Mouse (Mus musculus): ENCODE measurements around the gene Phtf1. TPM values are rescaled to one million over a fixed set of nuclear protein-coding genes. Genes with fewer than 3 reads are reported as not detected.

Phtf1 gene
- polyA plus RNA-seq (2014; fragmentation: Nextera tagmentation; extraction: Ambion mirVana) = 53.4 and 59.2 TPM in 2 replicates

DNA sequence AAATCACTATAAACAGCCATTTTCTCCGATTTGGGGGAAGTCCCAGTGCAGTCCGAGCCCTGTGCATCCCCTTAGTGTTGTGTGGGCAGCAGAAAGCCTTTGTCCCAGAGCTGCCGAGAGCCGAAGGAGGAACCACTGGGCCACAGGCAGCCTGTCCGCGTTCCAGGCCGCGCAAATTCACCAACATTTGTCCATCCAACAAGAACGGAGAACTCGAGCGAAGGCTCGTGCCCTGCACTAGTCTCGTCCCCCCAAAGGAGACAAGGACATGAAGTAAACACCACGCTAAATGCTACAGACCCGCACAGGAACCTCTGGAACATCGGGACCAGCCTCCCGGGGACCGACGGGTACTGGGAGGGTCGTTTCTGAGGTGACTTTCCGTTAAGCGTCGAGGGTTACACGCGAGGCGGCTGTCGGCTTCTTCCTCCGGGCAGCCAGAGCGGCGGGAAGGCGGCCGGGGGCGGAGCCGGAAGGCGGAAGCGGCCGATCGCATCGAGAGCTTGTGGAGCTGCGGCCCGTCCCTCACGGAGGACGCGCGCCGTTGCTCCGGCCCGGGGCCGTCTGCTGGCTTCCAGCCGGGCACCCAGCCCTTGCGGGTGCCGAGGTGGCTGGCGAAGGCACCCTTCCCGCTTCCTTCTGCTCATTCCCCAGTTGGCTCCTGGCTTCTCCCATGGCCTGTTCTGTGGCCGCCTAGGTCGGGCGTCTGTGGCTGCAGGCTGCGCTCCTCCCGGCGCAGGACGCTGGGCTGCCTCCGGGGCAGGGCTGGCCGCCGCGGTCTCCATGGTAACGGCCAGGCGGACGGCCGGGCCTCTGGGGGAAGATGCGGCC is at the start of gene Phtf1:
TSS of gene Phtf1 (plus strand) at position 250 of the 831 bp plus-strand sequence.
- Histone ChIP-seq H3K9ac (ENCODE audit: low read length) (peak within 1 kb of the TSS; percentile 93), H3K27ac (ENCODE audit: low read depth, low read length) (peak within 1 kb of the TSS; percentile 97), H3K4me1 (ENCODE audit: control insufficient read depth, insufficient read depth, low read length) (peaks cover 9% of the 10 kb centered on the region), H3K27me3 (ENCODE audit: control insufficient read depth, insufficient read depth, low read length) (no peaks in the 10 kb centered on the region), H3K4me3 (ENCODE audit: low read depth, low read length) (peak within 1 kb of the TSS; percentile 84), H3K9me3 (ENCODE audit: control insufficient read depth, low read length) (no peaks in the 10 kb centered on the region), H3K4me2 (peak within 1 kb of the TSS; percentile 57), H3K36me3 (ENCODE audit: control insufficient read depth, insufficient read depth, low read length) (no peaks in the 10 kb centered on the region)
- peak; percentile 99 for ATAC-seq (ENCODE audit: low FRiP score)
- WGBS = under 1% methylated on average over 69 of the region's 70 CpGs
- peak; percentile 99 for DNase-seq (ENCODE audit: low spot score, missing footprints)

DNA sequence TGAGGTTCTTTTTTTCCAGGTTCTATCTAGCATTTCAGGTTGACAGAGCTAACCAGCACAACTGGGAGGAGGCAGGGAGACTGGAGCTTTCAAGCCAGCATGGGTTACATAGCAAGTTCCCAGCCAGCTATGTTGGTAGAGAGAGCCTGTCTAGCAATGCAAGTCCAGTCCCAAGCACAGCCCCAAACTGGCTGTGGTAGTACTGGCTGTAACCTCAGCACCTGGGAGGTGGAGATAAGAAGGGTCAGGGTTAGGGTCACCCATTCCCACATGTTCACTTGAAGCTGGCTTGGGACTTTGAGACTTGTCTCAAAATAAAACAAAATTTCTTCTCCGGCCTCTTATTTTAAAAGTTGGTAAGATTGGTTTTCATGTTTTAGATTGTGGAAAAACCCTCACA is 47.8 kb upstream of the Phtf1 start:
- ATAC-seq (ENCODE audit: low FRiP score) (no peak), DNase-seq (ENCODE audit: low spot score, missing footprints) (no peak)
- Histone ChIP-seq H3K36me3 (ENCODE audit: control insufficient read depth, insufficient read depth, low read length) (no peaks in the 10 kb centered on the region), H3K4me2 (no peak overlapping the region), H3K9ac (ENCODE audit: low read length) (no peak overlapping the region), H3K27ac (ENCODE audit: low read depth, low read length) (no peak overlapping the region), H3K4me1 (ENCODE audit: control insufficient read depth, insufficient read depth, low read length) (peaks cover 12% of the 10 kb centered on the region), H3K9me3 (ENCODE audit: control insufficient read depth, low read length) (no peaks in the 10 kb centered on the region), H3K27me3 (ENCODE audit: control insufficient read depth, insufficient read depth, low read length) (no peaks in the 10 kb centered on the region), H3K4me3 (ENCODE audit: low read depth, low read length) (no peak overlapping the region)
- WGBS = 97% methylated on average over 1 of the region's 1 CpGs

DNA sequence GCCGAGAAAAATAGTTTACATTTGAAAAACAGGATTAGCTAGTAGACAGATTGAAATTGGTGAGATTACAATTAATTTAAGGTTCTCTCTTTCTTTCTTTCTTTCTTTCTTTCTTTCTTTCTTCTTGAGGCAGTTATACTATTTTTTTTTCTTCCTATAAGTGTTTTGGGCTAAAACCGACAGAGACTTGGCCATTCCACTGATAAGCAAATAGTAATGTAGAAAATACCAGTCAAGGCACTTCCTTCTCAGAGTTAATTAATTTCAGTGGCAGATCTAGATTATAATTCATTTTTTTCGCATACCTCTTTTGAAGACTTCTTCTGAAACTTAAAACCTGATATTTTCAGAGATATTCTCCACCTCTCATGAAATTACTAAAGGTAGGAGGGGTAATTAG is 42.6 kb upstream of the Phtf1 start:
- H3K4me3 ChIP-seq (ENCODE audit: low read depth, low read length) = no peak overlapping the region
- no peaks in the 10 kb centered on the region for H3K9me3 ChIP-seq (ENCODE audit: control insufficient read depth, low read length)
- H3K9ac ChIP-seq (ENCODE audit: low read length) = no peak overlapping the region
- DNase-seq (ENCODE audit: low spot score, missing footprints) (no peak), ATAC-seq (ENCODE audit: low FRiP score) (no peak)
- no peaks in the 10 kb centered on the region for H3K27me3 ChIP-seq (ENCODE audit: control insufficient read depth, insufficient read depth, low read length)
- peaks cover 2% of the 10 kb centered on the region; the same call in 1 of the 2 replicates for H3K4me1 ChIP-seq (ENCODE audit: control insufficient read depth, insufficient read depth, low read length)
- H3K36me3 ChIP-seq (ENCODE audit: control insufficient read depth, insufficient read depth, low read length) = peaks cover 3% of the 10 kb centered on the region; the same call in 1 of the 2 replicates
- 75% methylated on average over 3 of the region's 3 CpGs for WGBS
- H3K27ac ChIP-seq (ENCODE audit: low read depth, low read length) = no peak overlapping the region
- H3K4me2 ChIP-seq = no peak overlapping the region

DNA sequence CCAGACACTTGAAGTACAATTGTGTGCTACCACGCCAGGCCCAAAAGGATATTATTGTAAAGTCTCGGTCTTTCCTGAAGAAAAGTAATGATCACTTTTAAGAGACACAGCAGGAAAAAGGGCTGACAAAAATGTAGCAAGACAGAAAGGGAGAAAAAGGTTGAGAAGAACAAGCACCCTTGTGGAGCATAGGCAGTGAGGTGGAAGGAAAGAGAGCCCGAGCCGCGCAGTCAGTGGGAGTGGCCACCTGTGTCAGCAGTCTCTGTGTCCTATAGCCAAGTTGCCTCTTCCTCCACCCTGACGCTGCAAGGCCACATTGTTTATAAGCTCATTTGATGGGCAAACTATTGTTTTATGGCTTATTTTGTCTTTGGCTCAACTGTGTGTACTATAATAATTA is 40.4 kb upstream of the Phtf1 start:
- H3K4me3 ChIP-seq (ENCODE audit: low read depth, low read length) = no peak overlapping the region
- ATAC-seq (ENCODE audit: low FRiP score) (no peak), DNase-seq (ENCODE audit: low spot score, missing footprints) (no peak)
- no peaks in the 10 kb centered on the region for H3K27me3 ChIP-seq (ENCODE audit: control insufficient read depth, insufficient read depth, low read length)
- no peak overlapping the region for H3K9ac ChIP-seq (ENCODE audit: low read length)
- no peak overlapping the region for H3K27ac ChIP-seq (ENCODE audit: low read depth, low read length)
- peaks cover 2% of the 10 kb centered on the region; the same call in 1 of the 2 replicates for H3K4me1 ChIP-seq (ENCODE audit: control insufficient read depth, insufficient read depth, low read length)
- peaks cover 5% of the 10 kb centered on the region; the same call in 1 of the 2 replicates for H3K36me3 ChIP-seq (ENCODE audit: control insufficient read depth, insufficient read depth, low read length)
- no peaks in the 10 kb centered on the region for H3K9me3 ChIP-seq (ENCODE audit: control insufficient read depth, low read length)
- 66% methylated on average over 6 of the region's 6 CpGs for WGBS
- H3K4me2 ChIP-seq = no peak overlapping the region

DNA sequence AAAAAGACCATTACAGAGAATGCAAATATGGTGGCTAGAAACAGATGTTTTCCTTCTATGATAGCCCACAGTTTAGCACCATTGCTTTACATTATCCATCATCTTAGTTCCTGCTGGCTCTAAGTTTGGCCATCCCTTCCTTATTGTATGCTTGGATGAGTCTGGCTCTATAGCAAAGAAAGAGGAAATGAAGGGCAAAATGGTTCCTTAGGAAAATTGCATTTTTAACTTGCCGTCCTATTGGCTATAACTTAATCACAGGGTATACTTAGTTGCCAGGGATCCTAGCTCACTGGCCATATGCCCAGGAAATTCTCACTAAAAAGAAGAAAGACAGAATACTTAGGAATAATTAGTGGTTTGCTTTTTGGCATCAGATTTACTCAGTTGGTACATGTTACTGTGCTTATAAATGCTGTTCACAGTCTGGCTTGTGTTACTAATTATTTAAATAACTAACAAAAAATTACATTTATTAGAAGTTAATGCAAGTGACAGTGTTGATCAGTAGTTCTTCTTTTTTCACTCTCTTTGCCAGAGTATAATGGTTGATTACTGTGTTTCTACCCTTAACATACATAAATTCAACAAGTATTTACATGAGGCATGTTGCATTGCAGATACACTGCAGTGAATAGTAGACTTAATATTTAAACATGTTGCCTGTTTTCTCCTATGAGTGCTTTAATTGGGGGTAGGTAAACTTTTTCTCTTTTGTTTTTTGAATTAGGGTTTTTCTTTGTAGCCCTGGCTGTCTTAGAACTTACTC is 22.9 kb upstream of the Phtf1 start:
- no peak overlapping the region for H3K4me3 ChIP-seq (ENCODE audit: low read depth, low read length)
- DNase-seq (ENCODE audit: low spot score, missing footprints) (no peak), ATAC-seq (ENCODE audit: low FRiP score) (no peak)
- H3K36me3 ChIP-seq (ENCODE audit: control insufficient read depth, insufficient read depth, low read length) = no peaks in the 10 kb centered on the region
- H3K27ac ChIP-seq (ENCODE audit: low read depth, low read length) = no peak overlapping the region
- H3K9ac ChIP-seq (ENCODE audit: low read length) = no peak overlapping the region
- H3K4me1 ChIP-seq (ENCODE audit: control insufficient read depth, insufficient read depth, low read length) = no peaks in the 10 kb centered on the region
- H3K4me2 ChIP-seq = no peak overlapping the region
- no peaks in the 10 kb centered on the region for H3K27me3 ChIP-seq (ENCODE audit: control insufficient read depth, insufficient read depth, low read length)
- H3K9me3 ChIP-seq (ENCODE audit: control insufficient read depth, low read length) = no peaks in the 10 kb centered on the region
- 91% methylated on average over 1 of the region's 1 CpGs for WGBS

DNA sequence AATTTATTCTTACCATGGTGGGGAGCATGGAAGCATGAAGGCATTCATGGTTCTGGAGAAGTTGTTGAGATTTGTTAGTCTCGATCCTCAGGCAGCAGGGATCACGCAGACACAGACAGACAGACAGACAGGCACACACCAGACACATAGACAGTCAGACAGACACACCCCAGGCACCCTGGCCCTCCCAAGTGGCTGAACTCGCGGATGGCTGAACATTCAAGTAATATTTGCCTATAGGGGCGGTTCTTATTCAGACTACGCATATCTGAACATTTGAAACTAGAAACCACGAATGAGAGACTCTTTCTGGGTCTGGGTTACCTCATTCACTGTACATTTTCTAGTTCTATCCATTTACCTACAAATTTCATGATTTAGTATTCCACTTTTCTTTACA is 19.2 kb upstream of the Phtf1 start:
- no peak for ATAC-seq (ENCODE audit: low FRiP score)

DNA sequence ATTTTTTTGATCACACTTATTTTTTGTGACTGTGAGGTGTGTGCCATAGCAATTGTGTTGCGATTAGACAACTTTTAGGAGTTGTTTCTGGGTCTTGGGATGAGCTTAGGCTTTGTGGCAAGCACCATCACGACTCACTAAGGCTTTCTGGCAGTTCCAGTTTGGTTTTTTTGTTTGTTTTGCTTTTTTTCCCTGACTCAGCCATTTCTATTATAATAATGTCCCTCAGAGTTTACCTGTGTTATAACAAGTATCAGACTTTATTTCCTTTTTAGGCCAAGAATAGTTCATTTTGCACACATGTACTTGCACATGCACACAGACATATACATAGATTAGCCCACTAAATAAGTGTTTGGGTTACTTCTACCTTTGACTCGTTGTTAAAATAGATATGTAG is 7.3 kb upstream of the Phtf1 start:
- Histone ChIP-seq H3K4me1 (ENCODE audit: control insufficient read depth, insufficient read depth, low read length) (no peaks in the 10 kb centered on the region), H3K9me3 (ENCODE audit: control insufficient read depth, low read length) (no peaks in the 10 kb centered on the region), H3K36me3 (ENCODE audit: control insufficient read depth, insufficient read depth, low read length) (no peaks in the 10 kb centered on the region), H3K9ac (ENCODE audit: low read length) (no peak overlapping the region), H3K27me3 (ENCODE audit: control insufficient read depth, insufficient read depth, low read length) (no peaks in the 10 kb centered on the region), H3K27ac (ENCODE audit: low read depth, low read length) (no peak overlapping the region), H3K4me3 (ENCODE audit: low read depth, low read length) (no peak overlapping the region), H3K4me2 (no peak overlapping the region)
- WGBS = 95% methylated on average over 3 of the region's 3 CpGs
- DNase-seq (ENCODE audit: low spot score, missing footprints) (no peak), ATAC-seq (ENCODE audit: low FRiP score) (no peak)

More for the DNA sequence above, 19.2 kb upstream of the Phtf1 start:
- DNase-seq (ENCODE audit: low spot score, missing footprints) = no peak
- H3K27ac ChIP-seq (ENCODE audit: low read depth, low read length) = no peak overlapping the region
- no peak overlapping the region for H3K4me2 ChIP-seq
- H3K9me3 ChIP-seq (ENCODE audit: control insufficient read depth, low read length) = no peaks in the 10 kb centered on the region
- WGBS = 88% methylated on average over 7 of the region's 7 CpGs
- H3K27me3 ChIP-seq (ENCODE audit: control insufficient read depth, insufficient read depth, low read length) = no peaks in the 10 kb centered on the region
- H3K36me3 ChIP-seq (ENCODE audit: control insufficient read depth, insufficient read depth, low read length) = no peaks in the 10 kb centered on the region
- no peak overlapping the region for H3K9ac ChIP-seq (ENCODE audit: low read length)
- H3K4me1 ChIP-seq (ENCODE audit: control insufficient read depth, insufficient read depth, low read length) = no peaks in the 10 kb centered on the region
- no peak overlapping the region for H3K4me3 ChIP-seq (ENCODE audit: low read depth, low read length)

DNA sequence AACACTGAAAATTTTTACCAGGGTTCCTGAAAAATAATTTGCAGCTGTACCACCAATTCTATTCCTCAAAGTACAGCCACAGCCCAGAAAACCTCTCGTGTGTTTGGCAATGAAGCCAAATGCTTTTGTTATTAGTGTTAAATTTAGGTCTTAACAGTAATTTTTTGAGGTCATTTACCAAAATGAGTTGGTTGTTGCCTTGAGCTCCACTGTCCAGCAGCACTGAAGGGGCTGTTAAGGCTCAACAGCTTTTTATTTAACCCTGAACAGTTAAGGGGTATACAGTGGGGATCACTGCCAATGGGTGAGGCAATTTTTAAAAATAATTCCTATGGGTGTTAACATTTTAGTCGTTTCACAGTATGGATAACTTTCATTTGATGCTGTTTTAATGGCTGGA is 679 bp upstream of the Phtf1 start:
- peak overlapping the region; percentile 57 for H3K4me2 ChIP-seq
- H3K27ac ChIP-seq (ENCODE audit: low read depth, low read length) = peak overlapping the region; percentile 97
- 26% methylated on average over 2 of the region's 2 CpGs for WGBS
- peaks cover 9% of the 10 kb centered on the region for H3K4me1 ChIP-seq (ENCODE audit: control insufficient read depth, insufficient read depth, low read length)
- peak overlapping the region; percentile 84 for H3K4me3 ChIP-seq (ENCODE audit: low read depth, low read length)
- ATAC-seq (ENCODE audit: low FRiP score) = no peak
- DNase-seq (ENCODE audit: low spot score, missing footprints) = peak; percentile 91
- no peaks in the 10 kb centered on the region for H3K9me3 ChIP-seq (ENCODE audit: control insufficient read depth, low read length)
- H3K27me3 ChIP-seq (ENCODE audit: control insufficient read depth, insufficient read depth, low read length) = no peaks in the 10 kb centered on the region
- no peaks in the 10 kb centered on the region for H3K36me3 ChIP-seq (ENCODE audit: control insufficient read depth, insufficient read depth, low read length)
- H3K9ac ChIP-seq (ENCODE audit: low read length) = peak overlapping the region; percentile 93

DNA sequence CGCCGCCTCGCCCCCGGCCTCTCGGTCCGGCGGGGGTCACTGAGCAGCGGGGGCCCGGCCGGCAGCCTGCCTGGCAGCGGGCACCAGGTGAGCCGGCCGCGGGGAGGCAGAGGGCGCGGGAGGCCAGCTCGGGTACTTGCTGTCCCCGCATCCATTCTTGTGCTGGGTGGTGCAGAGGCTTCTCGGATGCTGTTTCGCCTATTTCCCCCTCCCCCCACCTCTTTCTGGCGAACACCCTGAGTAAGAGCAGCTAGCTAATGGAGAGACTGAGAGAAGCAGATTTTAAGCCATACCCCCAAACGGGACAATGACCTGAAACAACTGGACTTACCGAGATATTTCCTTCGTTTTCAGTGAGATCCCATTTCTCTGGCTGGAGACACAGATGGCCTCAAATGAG is 791 bp downstream of the Phtf1 start:
- DNase-seq (ENCODE audit: low spot score, missing footprints) = peak; percentile 97
- H3K4me2 ChIP-seq = peak overlapping the region; percentile 57
- peaks cover 9% of the 10 kb centered on the region for H3K4me1 ChIP-seq (ENCODE audit: control insufficient read depth, insufficient read depth, low read length)
- H3K9ac ChIP-seq (ENCODE audit: low read length) = peak overlapping the region; percentile 93
- H3K4me3 ChIP-seq (ENCODE audit: low read depth, low read length) = peak overlapping the region; percentile 84
- H3K27me3 ChIP-seq (ENCODE audit: control insufficient read depth, insufficient read depth, low read length) = no peaks in the 10 kb centered on the region
- ATAC-seq (ENCODE audit: low FRiP score) = peak; percentile 88
- no peaks in the 10 kb centered on the region for H3K36me3 ChIP-seq (ENCODE audit: control insufficient read depth, insufficient read depth, low read length)
- peak overlapping the region; percentile 97 for H3K27ac ChIP-seq (ENCODE audit: low read depth, low read length)
- under 1% methylated on average over 24 of the region's 24 CpGs for WGBS
- no peaks in the 10 kb centered on the region for H3K9me3 ChIP-seq (ENCODE audit: control insufficient read depth, low read length)
